Mouse (Mus musculus) left cerebral cortex, postnatal 10 days (tissue): ENCODE measurements at regions not wholly inside any gene's neighbourhood (a gene's known extent, or its start where the extent isn't known, plus 50 kb on each side); places are given as distances from the start of the nearest gene placed in this dataset.

ENCODE experiments used
- DNase-seq, 2 experiments: peaks; one replicate each; pipeline ENCODE4 v3.0.0; 2021 to 2022; ENCODE audit warnings: low spot score in 2 of 2, mixed read lengths in 1 of 2; ENCODE audit errors: extremely low spot score in 1 of 2
- intact Hi-C: fragments of 180-260 bp; cut with DNase I; formaldehyde crosslinking; loops from one replicate; pipeline ENCODE4 v1.15.1; 2025

GRCm38 (mm10) chr15:67788587-67788986 lies 1287.9 kb upstream of the Lrrc6 start:
- no peak for DNase-seq
- intact Hi-C loops, result loop anchor here (10.0 kb wide), 1 partner anchor 196 kb away; no protein-coding TSS in a partner anchor

- intact Hi-C loops, result loop anchor here (10.0 kb wide), 1 partner anchor 199 kb away; no protein-coding TSS in a partner anchor
- no peak for DNase-seq
These were observed 1284.9 kb upstream of the Lrrc6 start for GRCm38 (mm10) chr15:67785583-67785982.

GRCm38 (mm10) chr15:67783754-67784153 lies 1283.0 kb upstream of the Lrrc6 start:
- DNase-seq, result no peak
- intact Hi-C loops, result loop anchor here (10.0 kb wide), 1 partner anchor 201 kb away; no protein-coding TSS in a partner anchor

GRCm38 (mm10) chr15:67782505-67782904 lies 1281.8 kb upstream of the Lrrc6 start:
- intact Hi-C loops, result loop anchor here (10.0 kb wide), 1 partner anchor 202 kb away; no protein-coding TSS in a partner anchor

GRCm38 (mm10) chr15:67780856-67781255 lies 1280.1 kb upstream of the Lrrc6 start:
- intact Hi-C loops, result loop anchor here (10.0 kb wide), 1 partner anchor 204 kb away; no protein-coding TSS in a partner anchor
- DNase-seq, result no peak

More at GRCm38 (mm10) chr15:67782505-67782904, 1281.8 kb upstream of the Lrrc6 start:
- DNase-seq, result no peak

- DNase-seq, result no peak
- intact Hi-C loops, result no loop called here
These were observed 1266.9 kb upstream of the Lrrc6 start for GRCm38 (mm10) chr15:67767624-67768023.

GRCm38 (mm10) chr15:67759221-67759620 lies 1258.5 kb upstream of the Lrrc6 start:
- no peak for DNase-seq
- intact Hi-C loops, result no loop called here

GRCm38 (mm10) chr15:67750582-67750981 lies 1249.9 kb upstream of the Lrrc6 start:
- DNase-seq, result no peak
- intact Hi-C loops, result no loop called here

- no peak for DNase-seq
- intact Hi-C loops, result no loop called here
These were observed 1242.6 kb upstream of the Lrrc6 start for GRCm38 (mm10) chr15:67743332-67743731.

GRCm38 (mm10) chr15:67732988-67733387 lies 1232.3 kb upstream of the Lrrc6 start:
- DNase-seq, result no peak
- intact Hi-C loops, result no loop called here

- no peak for DNase-seq
These were observed 1228.8 kb upstream of the Lrrc6 start for GRCm38 (mm10) chr15:67729492-67729891.

GRCm38 (mm10) chr15:67725239-67725638 lies 1224.5 kb upstream of the Lrrc6 start:
- no peak for DNase-seq
- intact Hi-C loops, result no loop called here

More at GRCm38 (mm10) chr15:67729492-67729891, 1228.8 kb upstream of the Lrrc6 start:
- intact Hi-C loops, result no loop called here

GRCm38 (mm10) chr15:67714203-67714602 lies 1213.5 kb upstream of the Lrrc6 start:
- intact Hi-C loops, result no loop called here
- DNase-seq, result no peak

GRCm38 (mm10) chr15:67686140-67686539 lies 1185.4 kb upstream of the Lrrc6 start:
- intact Hi-C loops, result loop anchor here (5.0 kb wide), 1 partner anchor 156 kb away; no protein-coding TSS in a partner anchor

GRCm38 (mm10) chr15:67673276-67673675 lies 1172.6 kb upstream of the Lrrc6 start:
- intact Hi-C loops, result no loop called here
- no peak for DNase-seq

More at GRCm38 (mm10) chr15:67686140-67686539, 1185.4 kb upstream of the Lrrc6 start:
- DNase-seq, result peak in 1 of 2 experiments; percentile 21

- no peak for DNase-seq
These were observed 1135.4 kb upstream of the Lrrc6 start for GRCm38 (mm10) chr15:67636155-67636554.

GRCm38 (mm10) chr15:67626704-67627287 lies 1126.1 kb upstream of the Lrrc6 start:
- DNase-seq, result no peak
- intact Hi-C loops, result no loop called here

More at GRCm38 (mm10) chr15:67636155-67636554, 1135.4 kb upstream of the Lrrc6 start:
- intact Hi-C loops, result no loop called here

- intact Hi-C loops, result no loop called here
- peak in 1 of 2 experiments; percentile 27 for DNase-seq
These were observed 1111.2 kb upstream of the Lrrc6 start for GRCm38 (mm10) chr15:67611896-67612295.

GRCm38 (mm10) chr15:67598426-67598825 lies 1097.7 kb upstream of the Lrrc6 start:
- no peak for DNase-seq
- intact Hi-C loops, result no loop called here

- no peak for DNase-seq
- intact Hi-C loops, result no loop called here
These were observed 1075.9 kb upstream of the Lrrc6 start for GRCm38 (mm10) chr15:67576581-67576980.
